Mouse (Mus musculus): ENCODE data around the gene Mapk3.

DNA sequence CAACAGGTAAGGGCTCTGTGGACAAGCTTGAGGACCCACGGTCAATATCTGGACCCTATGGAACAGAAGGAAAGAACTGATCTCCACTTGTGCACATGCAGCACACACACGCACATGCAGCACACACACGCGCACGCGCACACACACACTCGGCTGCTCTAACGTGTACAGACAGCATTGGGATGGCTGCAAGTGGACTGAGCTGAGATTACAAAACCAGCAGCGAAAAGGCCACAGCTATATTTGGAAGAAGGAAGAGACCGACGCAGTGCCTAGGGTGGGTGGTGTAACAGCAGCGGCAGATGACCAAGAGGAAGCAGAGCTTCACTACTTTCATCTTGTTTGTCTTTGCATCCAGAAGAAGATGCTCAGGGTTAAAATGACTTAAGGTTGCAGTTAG is 13.3 kb upstream of the Mapk3 start:
- TF ChIP-seq CTCF (IDR thresholded peaks at IDR 0.05; ENCODE audit: borderline replicate concordance, insufficient read depth, low read length) (no peak), POLR2A (IDR thresholded peaks at IDR 0.05; ENCODE audit: low read depth, low read length) (no peak)

Data from embryonic fibroblast, embryonic 13.5 days (primary cell).